Mouse (Mus musculus) 416B (cell line): ENCODE measurements around the gene Nrp1.

Source experiments
- DNase-seq: peaks from one replicate; pipeline ENCODE4 v3.0.0; 2011; ENCODE audit warnings: low read depth

Gene Nrp1

DNA sequence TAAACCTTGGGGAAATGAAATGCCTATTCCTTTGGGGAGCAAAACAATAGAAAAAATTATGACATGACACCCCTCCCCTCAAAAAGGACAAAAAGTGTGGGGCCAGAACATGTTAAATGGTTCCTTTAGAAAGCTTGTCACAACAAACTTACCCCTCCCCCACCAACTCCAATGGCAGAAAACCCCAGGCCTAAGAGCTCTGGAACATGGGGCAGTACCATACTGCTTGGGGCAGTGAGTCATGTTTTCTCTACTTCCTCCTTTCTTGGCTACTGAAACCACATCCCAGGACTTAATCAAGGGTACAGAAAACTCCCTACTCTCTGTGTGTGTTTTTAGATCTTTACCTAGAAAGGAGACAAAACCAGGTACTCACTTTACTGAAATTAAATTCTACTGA lies 147.5 kb downstream of the Nrp1 start:
- DNase-seq = peak; percentile 92

DNA sequence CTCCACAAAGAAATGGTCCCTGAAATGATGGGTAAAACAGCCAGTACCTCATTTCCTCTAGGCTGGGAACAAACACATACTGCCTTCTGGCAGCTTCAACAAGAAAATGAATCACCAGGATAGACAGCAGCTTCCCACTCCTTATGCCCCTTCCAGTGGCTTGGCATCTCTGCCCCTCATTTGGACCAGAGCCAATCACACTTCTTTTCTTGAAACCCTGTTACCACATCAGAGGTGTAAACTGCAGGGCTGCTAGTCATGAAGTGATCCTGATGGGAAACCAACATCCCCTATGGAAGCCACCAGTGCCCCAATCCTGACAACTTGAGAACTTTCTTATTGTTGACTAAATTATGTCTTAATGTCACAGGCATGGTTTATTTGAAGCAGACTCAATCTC lies 150.3 kb downstream of the Nrp1 start:
- no peak for DNase-seq

- DNase-seq = no peak
Measured at GRCm38 (mm10) chr8:128511021-128511420, 152.6 kb downstream of the Nrp1 start.

GRCm38 (mm10) chr8:128511732-128512131 lies 153.3 kb downstream of the Nrp1 start:
- no peak for DNase-seq

- no peak for DNase-seq
Measured at GRCm38 (mm10) chr8:128516846-128517446, 158.5 kb downstream of the Nrp1 start.

GRCm38 (mm10) chr8:128517546-128518102 lies 159.2 kb downstream of the Nrp1 start:
- peak; percentile 66 for DNase-seq

GRCm38 (mm10) chr8:128519366-128519765 lies 161.0 kb downstream of the Nrp1 start:
- peak; percentile 70 for DNase-seq

GRCm38 (mm10) chr8:128523825-128524224 lies 165.4 kb downstream of the Nrp1 start:
- DNase-seq = peak; percentile 62

- no peak for DNase-seq
Measured at GRCm38 (mm10) chr8:128525912-128526311, 167.5 kb downstream of the Nrp1 start.

DNA sequence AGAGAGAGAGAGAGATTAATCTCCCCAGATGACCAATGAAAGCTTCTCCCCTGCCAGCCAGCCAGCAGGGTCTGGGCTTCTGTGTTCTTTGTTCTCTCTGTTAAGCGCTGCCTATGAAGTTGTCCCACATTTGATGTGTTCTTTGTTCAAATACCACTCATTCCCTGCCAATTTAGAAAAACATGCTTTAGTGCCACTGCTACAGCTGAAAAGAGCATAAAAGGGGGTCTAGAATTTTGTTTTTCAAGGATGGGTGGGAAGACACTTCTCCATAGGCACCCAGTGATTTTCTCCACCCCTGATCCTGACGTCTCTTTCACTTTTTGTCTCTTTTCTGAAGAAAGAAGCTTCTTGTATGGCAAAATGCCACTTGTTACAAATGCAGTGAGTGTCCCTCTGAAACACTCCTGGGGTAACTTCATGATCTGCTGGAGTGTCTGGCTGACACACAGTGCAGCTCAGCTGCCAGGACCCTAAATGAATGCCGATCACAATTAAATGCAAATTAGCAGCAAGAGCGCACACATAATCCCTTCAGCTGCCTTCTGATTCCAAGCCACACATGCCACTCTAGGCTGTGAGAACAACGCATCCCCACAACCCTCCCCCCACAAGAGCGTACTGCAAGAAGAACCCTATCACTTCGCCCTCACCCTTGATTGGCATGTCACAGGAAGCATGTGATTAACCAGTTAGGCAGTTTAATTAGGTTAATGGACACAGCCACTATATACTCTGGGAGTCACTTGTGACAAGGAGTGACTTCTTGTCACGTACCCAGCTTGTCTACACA lies 170.4 kb downstream of the Nrp1 start:
- no peak for DNase-seq

- no peak for DNase-seq
Measured at GRCm38 (mm10) chr8:128534442-128534871, 176.1 kb downstream of the Nrp1 start.

DNA sequence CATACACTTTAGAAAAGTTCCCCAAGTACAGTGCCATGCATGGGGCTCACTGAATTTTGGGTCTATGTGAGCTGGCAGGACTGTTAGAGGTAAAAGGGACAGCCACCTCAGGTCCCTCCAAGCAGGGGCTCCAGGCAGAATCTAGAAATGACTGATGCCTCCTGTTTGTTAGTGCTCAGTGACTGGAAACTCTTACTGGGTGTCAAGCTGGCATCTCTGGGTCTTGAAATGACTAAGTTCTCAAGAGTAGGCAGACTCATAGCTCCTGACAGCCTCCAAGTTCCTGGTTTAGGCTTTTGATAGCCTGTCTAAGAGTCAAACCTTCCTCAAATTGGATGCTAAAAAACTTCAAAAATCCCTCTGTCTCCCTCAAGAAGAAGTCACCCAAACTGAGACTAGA lies 177.3 kb downstream of the Nrp1 start:
- DNase-seq = no peak

DNA sequence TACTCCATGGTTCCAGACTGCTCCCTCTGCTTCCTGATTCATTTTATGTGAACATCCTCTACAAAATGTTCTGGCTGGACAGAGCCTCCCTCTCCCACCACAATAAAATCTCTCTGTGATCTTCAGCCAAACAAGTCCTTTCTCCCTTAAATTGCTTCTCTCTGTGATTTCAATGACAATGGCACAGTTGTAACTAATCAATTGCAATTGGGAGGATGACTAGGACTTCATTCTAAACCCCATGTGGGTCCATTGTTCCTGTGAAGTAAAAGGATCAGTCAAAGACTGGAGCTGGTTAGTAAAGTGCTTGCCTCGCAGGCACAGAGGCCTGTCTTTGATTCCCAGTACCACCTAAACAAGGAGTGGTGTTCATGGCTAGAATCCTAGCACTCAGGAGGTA lies 180.0 kb downstream of the Nrp1 start:
- DNase-seq = no peak

DNA sequence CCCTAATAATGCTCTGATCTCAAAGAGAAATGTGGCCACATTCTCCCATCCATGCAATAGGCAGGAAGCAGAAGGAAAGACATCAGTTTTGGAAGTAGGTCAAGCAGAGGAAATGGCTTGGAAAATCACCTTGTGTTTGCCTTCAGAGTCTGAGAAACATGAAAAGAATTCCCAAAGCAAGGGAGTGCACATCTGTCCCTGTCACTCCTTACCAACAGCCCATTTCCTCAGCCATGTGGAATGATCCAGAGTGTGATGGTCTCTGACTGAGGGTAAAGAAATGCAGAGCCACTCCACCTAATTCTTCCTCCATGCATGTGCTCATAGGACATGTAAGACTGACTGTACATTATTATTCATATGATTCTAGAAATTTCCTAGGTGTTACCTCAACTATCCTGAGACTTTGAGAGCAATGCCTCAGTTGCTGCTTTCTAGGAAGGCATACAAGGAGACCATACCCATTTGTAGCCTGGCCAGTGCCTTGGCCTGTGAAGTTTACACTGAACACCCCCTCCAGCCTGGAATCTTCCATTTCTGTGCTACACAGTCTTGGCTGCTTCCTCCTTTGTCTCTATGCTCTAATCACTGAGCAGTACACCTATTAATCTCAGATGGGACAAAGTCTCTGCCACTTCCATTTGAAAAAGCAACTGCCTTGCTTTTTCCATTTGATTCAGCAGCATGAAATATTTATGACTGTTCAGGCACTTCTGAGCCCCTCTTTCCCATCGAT lies 183.1 kb downstream of the Nrp1 start:
- no peak for DNase-seq

DNA sequence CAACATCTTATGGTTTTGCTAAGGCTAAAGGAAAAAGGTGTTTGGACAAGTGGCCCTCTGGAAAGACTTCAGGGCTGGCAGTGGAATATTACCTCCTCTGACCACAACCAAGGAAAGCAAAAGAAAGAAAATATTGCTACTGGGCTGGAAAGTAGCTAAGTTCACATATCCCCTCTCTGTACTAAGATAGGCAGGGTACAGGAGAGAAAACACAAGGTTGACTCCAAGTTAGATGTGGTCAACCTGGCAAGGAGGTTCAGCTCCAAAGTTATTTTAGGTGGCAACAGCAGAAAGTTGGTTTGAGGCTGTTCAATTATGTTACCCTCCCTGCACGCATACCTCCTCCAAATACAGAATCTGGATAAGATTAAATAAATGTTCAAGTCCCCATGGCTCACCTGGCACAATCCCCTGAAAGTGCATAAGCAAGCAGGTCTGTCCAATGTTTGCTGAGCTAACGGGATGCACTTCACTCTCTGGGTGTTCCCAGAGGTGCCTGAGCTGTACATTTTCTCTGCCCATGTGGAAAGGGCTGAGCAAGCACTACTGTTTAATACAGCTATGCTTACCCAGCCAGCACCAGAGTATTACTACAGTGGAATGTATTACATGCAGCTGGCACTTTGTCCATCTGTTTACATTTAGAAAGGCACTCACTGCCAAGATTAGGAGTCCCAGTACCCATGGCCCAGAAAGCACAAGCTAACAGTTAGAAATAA lies 185.9 kb downstream of the Nrp1 start:
- DNase-seq = no peak

- no peak for DNase-seq
Measured at GRCm38 (mm10) chr8:128546287-128546686, 187.9 kb downstream of the Nrp1 start.

GRCm38 (mm10) chr8:128547361-128547760 lies 189.0 kb downstream of the Nrp1 start:
- no peak for DNase-seq

DNA sequence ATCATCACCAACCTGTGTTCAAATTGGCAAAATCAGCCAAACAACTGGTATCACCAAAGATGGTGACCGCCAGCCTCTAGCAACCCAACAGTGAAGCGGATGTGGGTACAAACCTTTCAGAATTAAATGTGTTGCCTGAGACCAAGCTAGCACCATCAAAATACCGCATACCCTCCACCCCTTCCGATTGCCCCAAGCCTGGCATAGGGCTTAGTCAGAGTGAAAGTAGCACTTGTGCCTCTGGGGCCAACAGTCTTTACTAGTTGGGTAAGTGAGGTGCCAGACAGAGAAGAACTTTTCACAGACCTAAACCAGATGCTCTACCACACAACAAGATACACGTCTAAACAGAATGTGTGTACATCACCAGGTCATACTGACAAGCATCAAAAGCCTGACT lies 191.3 kb downstream of the Nrp1 start:
- DNase-seq = no peak

DNA sequence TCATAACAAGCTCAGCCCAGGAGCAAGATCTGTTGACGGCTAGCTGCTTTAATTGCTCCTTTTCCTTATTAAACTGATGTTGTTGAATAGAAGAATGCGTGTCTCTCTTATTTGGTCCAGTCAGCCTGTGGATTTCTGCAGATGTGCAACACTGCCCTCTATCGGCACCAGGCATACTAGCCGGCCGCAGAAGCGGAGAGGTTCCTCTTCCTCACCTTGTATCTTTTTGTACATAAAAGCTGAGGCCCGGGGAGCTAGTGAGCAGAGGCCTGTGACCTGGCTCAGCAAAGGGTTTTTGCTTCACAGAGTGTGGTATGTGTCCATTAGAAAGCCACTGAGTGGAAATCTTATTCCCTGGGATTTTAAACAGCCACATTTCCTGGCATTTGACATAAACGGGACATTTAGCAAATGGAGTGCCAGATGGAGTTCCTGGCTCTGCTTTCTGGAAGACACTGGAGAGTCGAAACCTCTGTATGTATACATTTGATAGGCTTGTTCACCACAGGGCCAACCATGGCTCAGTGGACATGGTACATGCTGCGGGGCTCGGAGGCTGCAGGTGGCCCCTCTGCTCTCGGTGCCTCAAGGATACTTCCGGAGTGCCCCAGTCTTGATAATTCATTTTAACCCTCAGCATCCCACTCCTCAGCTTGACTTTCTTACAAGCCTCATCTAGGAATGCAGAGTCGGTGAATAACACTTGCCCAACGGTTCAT lies 193.2 kb downstream of the Nrp1 start:
- peak; percentile 71 for DNase-seq
